Mouse (Mus musculus): ENCODE measurements around the gene Anks1.

Gene Anks1

GRCm38 (mm10) chr17:28093837-28094236 lies 184.7 kb downstream of the Anks1 start:
- no peak for DNase-seq (ENCODE audit: low read depth, low spot score)

GRCm38 (mm10) chr17:28096418-28096817 lies 187.3 kb downstream of the Anks1 start:
- DNase-seq (ENCODE audit: low read depth, low spot score), result no peak

GRCm38 (mm10) chr17:28097308-28097707 lies 188.2 kb downstream of the Anks1 start:
- DNase-seq (ENCODE audit: low read depth, low spot score), result no peak

- no peak for DNase-seq (ENCODE audit: low read depth, low spot score)
Observed at GRCm38 (mm10) chr17:28099086-28099485, 190.0 kb downstream of the Anks1 start.

GRCm38 (mm10) chr17:28100669-28101068 lies 191.6 kb downstream of the Anks1 start:
- no peak for DNase-seq (ENCODE audit: low read depth, low spot score)

GRCm38 (mm10) chr17:28101284-28101887 lies 192.3 kb downstream of the Anks1 start:
- DNase-seq (ENCODE audit: low read depth, low spot score), result no peak

- DNase-seq (ENCODE audit: low read depth, low spot score), result no peak
Observed at GRCm38 (mm10) chr17:28101902-28102319, 192.8 kb downstream of the Anks1 start.

GRCm38 (mm10) chr17:28104416-28104815 lies 195.3 kb downstream of the Anks1 start:
- no peak for DNase-seq (ENCODE audit: low read depth, low spot score)

GRCm38 (mm10) chr17:28106352-28106751 lies 197.2 kb downstream of the Anks1 start:
- no peak for DNase-seq (ENCODE audit: low read depth, low spot score)

- DNase-seq (ENCODE audit: low read depth, low spot score), result no peak
Observed at GRCm38 (mm10) chr17:28107275-28107674, 198.2 kb downstream of the Anks1 start.

GRCm38 (mm10) chr17:28112266-28112665 lies 203.2 kb downstream of the Anks1 start:
- no peak for DNase-seq (ENCODE audit: low read depth, low spot score)

Measured in skeletal muscle tissue, adult 2 months (tissue).